Mouse (Mus musculus) midbrain, embryonic 13.5 days (tissue): ENCODE data around the gene Lcn12. TPM values are rescaled to one million over a fixed set of nuclear protein-coding genes. Genes with fewer than 3 reads are reported as not detected.

Experiments used
- ATAC-seq: fragments of 200-750 bp; cut with Nextera tagmentation; 2 replicates; pipeline ENCODE4 v1.8.0; 2017; ENCODE audit warnings: mild to moderate bottlenecking, moderate TSS enrichment, moderate library complexity
- H3K27ac ChIP-seq: fragments of 300-500 bp; sonication (generic); 2 replicates; pipeline ENCODE4 v1.5.1; 2015; ENCODE audit warnings: inconsistent platforms, mild to moderate bottlenecking, moderate library complexity
- H3K27me3 ChIP-seq: fragments of 300-500 bp; sonication (generic); 2 replicates; pipeline ENCODE4 v1.6.1; 2015; ENCODE audit warnings: mild to moderate bottlenecking, inconsistent platforms
- H3K36me3 ChIP-seq: fragments of 300-500 bp; sonication (generic); 2 replicates; pipeline ENCODE4 v1.6.1; 2015; ENCODE audit warnings: mild to moderate bottlenecking, inconsistent platforms
- H3K4me1 ChIP-seq: fragments of 300-500 bp; sonication (generic); replicated peaks from 2 replicates; pipeline ENCODE4 v1.6.1; 2015; ENCODE audit warnings: inconsistent platforms
- H3K4me2 ChIP-seq: fragments of 300-500 bp; sonication (generic); replicated peaks from 2 replicates; pipeline ENCODE4 v1.6.1; 2015; ENCODE audit warnings: moderate library complexity, mild to moderate bottlenecking, inconsistent platforms
- H3K4me3 ChIP-seq: fragments of 300-500 bp; sonication (generic); replicated peaks from 2 replicates; pipeline ENCODE4 v1.5.1; 2015; ENCODE audit warnings: mild to moderate bottlenecking, inconsistent platforms
- H3K9ac ChIP-seq: fragments of 300-500 bp; sonication (generic); replicated peaks from 2 replicates; pipeline ENCODE4 v1.6.1; 2015; ENCODE audit warnings: mild to moderate bottlenecking, inconsistent platforms
- H3K9me3 ChIP-seq: fragments of 300-500 bp; sonication (generic); 2 replicates; pipeline ENCODE4 v1.6.1; 2016; ENCODE audit warnings: mild to moderate bottlenecking, inconsistent platforms
- WGBS: fragments of 180-500 bp; shearing (Covaris S2); methylation state at CpG from one replicate; pipeline ENCODE4 v1.1.7; 2015; 5-methylcytosine and 5-hydroxymethylcytosine counted together
- polyA plus RNA-seq: library from polyadenylated mRNA; unstranded; fragments of >200 nt; fragmentation: Nextera tagmentation; extraction: Ambion mirVana; gene quantifications from 2 replicates; pipeline ENCODE4 v1.2.1, GENCODE M21; 2015

Lcn12 gene
- polyA plus RNA-seq, 1 experiment from 2014 or later: not detected

DNA sequence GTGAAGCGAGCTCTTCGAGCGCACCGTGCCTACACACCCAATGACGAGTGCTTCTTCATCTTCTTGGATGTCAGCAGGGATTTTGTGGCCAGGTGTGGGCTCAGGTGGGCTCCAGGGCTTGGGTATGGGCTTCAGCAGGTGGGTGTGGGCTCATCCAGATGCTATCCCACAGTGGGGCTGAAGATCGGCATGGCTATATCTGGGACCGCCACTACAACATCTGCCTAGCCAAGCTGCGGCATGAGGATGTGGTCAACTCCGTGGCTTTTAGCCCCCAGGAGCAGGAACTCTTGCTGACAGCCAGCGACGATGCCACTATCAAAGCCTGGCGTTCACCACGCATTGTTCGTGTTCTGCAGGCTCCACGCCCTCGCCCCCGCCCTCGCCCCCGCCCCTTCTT, 10.8 kb upstream of the Lcn12 start:
- H3K4me1 ChIP-seq: peaks cover 17% of the 10 kb centered on the region
- H3K9ac ChIP-seq: no peak overlapping the region
- peaks cover 41% of the 10 kb centered on the region for H3K36me3 ChIP-seq
- no peaks in the 10 kb centered on the region for H3K9me3 ChIP-seq
- H3K27ac ChIP-seq: no peak overlapping the region
- H3K4me2 ChIP-seq: no peak overlapping the region
- no peaks in the 10 kb centered on the region for H3K27me3 ChIP-seq
- ATAC-seq: no peak
- 97% methylated on average over 19 of the region's 19 CpGs for WGBS
- no peak overlapping the region for H3K4me3 ChIP-seq

DNA sequence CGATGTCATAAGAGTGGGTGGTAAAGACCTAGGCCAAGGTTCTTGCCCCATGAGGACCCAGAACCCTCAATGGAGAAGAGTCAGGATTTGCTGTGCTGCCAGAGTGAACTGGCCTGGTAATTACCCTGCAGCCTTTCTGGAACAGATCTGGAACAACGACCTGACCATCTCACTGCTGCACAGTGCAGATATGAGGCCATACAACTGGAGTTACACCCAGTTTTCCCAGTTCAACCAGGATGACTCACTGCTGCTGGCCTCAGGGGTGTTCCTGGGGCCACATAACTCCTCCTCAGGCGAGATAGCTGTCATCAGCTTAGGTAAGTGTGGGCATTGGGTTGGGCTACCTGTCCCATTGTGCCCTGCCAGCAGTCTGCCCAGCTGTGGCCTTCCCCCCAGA, 9.0 kb upstream of the Lcn12 start:
- ATAC-seq: no peak
- Histone ChIP-seq H3K36me3 (peaks cover 41% of the 10 kb centered on the region), H3K27me3 (no peaks in the 10 kb centered on the region), H3K4me1 (peaks cover 17% of the 10 kb centered on the region), H3K9ac (no peak overlapping the region), H3K27ac (no peak overlapping the region), H3K4me3 (no peak overlapping the region), H3K9me3 (no peaks in the 10 kb centered on the region), H3K4me2 (no peak overlapping the region)
- 82% methylated on average over 3 of the region's 3 CpGs for WGBS

GRCm38 (mm10) chr2:25501593-25502486, 8.1 kb upstream of the Lcn12 start, which contains the start of gene C8g:
Gene C8g, minus strand, starts transcription at chr2:25501719.
- peak; percentile 5; the same call in 1 of the 2 replicates for ATAC-seq
- peak within 1 kb of the TSS; percentile 98 for H3K9ac ChIP-seq
- H3K36me3 ChIP-seq: peaks cover 41% of the 10 kb centered on the region
- peaks cover 17% of the 10 kb centered on the region for H3K4me1 ChIP-seq
- H3K9me3 ChIP-seq: no peaks in the 10 kb centered on the region
- 79% methylated on average over 20 of the region's 20 CpGs for WGBS
- no peaks in the 10 kb centered on the region for H3K27me3 ChIP-seq
- H3K27ac ChIP-seq: peak within 1 kb of the TSS; percentile 77
- H3K4me2 ChIP-seq: peak within 1 kb of the TSS; percentile 99
- peak within 1 kb of the TSS; percentile 91 for H3K4me3 ChIP-seq

DNA sequence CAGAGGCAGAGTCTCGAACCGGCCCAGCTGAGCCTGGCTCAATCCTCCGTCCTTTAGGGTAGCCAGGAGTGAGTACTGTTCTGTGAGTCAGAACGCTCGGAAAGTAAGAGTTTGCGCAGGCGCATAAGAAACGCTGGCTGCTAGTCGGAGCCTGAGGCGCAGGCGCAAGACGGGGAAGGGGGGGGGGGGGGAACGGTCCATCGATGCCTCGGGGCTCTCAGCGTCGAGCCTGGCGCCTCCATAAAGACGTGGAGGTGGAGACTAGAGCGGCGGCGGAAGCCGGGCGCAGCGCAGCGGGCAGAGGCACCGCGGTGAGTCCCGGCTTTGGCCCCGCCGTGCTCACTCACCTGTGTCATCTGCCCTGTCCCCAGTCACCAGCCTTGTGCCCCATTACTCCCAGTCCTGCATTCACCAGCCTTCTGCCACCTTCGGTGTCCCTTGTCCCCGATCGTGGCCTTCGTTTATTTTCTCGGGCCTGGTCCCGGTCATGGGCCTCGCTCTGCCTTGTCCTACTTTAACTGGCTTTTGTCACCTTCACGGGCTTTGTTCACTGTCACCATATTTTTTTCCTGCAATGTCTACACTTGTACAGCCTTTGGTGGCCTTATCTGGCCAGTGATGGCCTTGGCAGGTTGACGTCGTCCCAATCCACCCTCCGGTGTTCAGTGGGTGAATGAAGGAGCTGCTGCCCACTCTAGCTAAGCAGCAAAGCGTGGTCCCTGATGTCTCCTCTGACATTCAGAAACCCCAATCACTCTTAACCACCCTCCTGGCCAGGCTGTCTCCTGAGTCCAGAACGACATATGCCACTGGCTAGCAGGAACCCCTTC, 7.1 kb upstream of the Lcn12 start, which contains the start of gene Fbxw5:
Gene Fbxw5 (plus strand): TSS at position 175 of the 830 bp plus-strand sequence.
- Histone ChIP-seq H3K27me3 (no peaks in the 10 kb centered on the region), H3K4me1 (peaks cover 17% of the 10 kb centered on the region), H3K4me3 (peak within 1 kb of the TSS; percentile 91), H3K4me2 (peak within 1 kb of the TSS; percentile 99), H3K27ac (peak within 1 kb of the TSS; percentile 77), H3K9me3 (no peaks in the 10 kb centered on the region), H3K36me3 (peaks cover 34% of the 10 kb centered on the region), H3K9ac (peak within 1 kb of the TSS; percentile 98)
- peak; percentile 86 for ATAC-seq
- 1% methylated on average over 40 of the region's 44 CpGs for WGBS

GRCm38 (mm10) chr2:25500071-25500575, 6.4 kb upstream of the Lcn12 start:
- H3K36me3 ChIP-seq: peaks cover 27% of the 10 kb centered on the region
- no peaks in the 10 kb centered on the region for H3K27me3 ChIP-seq
- 68% methylated on average over 6 of the region's 6 CpGs for WGBS
- H3K4me3 ChIP-seq: peak overlapping the region; percentile 91
- peak overlapping the region; percentile 40; the same call in 1 of the 2 replicates for H3K27ac ChIP-seq
- peak; percentile 53 for ATAC-seq
- H3K9ac ChIP-seq: peak overlapping the region; percentile 51; the same call in 1 of the 2 replicates
- H3K4me2 ChIP-seq: peak overlapping the region; percentile 99
- H3K4me1 ChIP-seq: peaks cover 17% of the 10 kb centered on the region
- H3K9me3 ChIP-seq: no peaks in the 10 kb centered on the region

GRCm38 (mm10) chr2:25498622-25499478, 5.1 kb upstream of the Lcn12 start:
- WGBS: 74% methylated on average over 15 of the region's 15 CpGs
- Histone ChIP-seq H3K27ac (no peak overlapping the region), H3K9me3 (no peaks in the 10 kb centered on the region), H3K4me1 (peaks cover 17% of the 10 kb centered on the region), H3K4me2 (no peak overlapping the region), H3K9ac (no peak overlapping the region), H3K4me3 (no peak overlapping the region), H3K36me3 (peaks cover 15% of the 10 kb centered on the region), H3K27me3 (no peaks in the 10 kb centered on the region)
- no peak for ATAC-seq

GRCm38 (mm10) chr2:25497846-25498575, 4.3 kb upstream of the Lcn12 start:
- Histone ChIP-seq H3K9ac (no peak overlapping the region), H3K27ac (no peak overlapping the region), H3K4me1 (peaks cover 17% of the 10 kb centered on the region), H3K36me3 (peaks cover 6% of the 10 kb centered on the region), H3K4me3 (no peak overlapping the region), H3K27me3 (no peaks in the 10 kb centered on the region), H3K9me3 (no peaks in the 10 kb centered on the region), H3K4me2 (no peak overlapping the region)
- ATAC-seq: no peak
- 70% methylated on average over 6 of the region's 6 CpGs for WGBS

DNA sequence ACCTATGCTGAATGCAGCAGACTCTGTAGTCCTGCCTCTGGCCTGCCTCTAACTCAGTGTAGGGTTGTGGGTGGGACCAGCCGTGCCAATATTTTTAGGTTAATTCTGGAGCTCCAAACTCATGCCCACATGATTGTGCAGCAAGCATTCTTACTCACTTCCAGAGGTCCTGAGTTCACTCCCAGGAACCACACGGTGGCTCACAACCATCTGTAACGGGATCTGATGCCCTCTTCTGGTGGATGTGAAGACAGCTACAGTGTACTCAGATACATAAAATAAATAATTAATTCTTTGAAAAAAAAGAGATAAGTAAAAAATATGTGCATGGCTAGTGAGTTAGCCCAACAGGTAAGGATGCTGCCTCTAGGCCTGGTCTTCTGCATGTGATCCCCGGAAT, 2.8 kb upstream of the Lcn12 start:
- peaks cover 7% of the 10 kb centered on the region for H3K4me1 ChIP-seq
- H3K36me3 ChIP-seq: no peaks in the 10 kb centered on the region
- no peak overlapping the region for H3K9ac ChIP-seq
- H3K27me3 ChIP-seq: no peaks in the 10 kb centered on the region
- H3K4me3 ChIP-seq: no peak overlapping the region
- no peak for ATAC-seq
- no peak overlapping the region for H3K27ac ChIP-seq
- no peaks in the 10 kb centered on the region for H3K9me3 ChIP-seq
- WGBS: 47% methylated on average over 4 of the region's 4 CpGs
- H3K4me2 ChIP-seq: no peak overlapping the region

DNA sequence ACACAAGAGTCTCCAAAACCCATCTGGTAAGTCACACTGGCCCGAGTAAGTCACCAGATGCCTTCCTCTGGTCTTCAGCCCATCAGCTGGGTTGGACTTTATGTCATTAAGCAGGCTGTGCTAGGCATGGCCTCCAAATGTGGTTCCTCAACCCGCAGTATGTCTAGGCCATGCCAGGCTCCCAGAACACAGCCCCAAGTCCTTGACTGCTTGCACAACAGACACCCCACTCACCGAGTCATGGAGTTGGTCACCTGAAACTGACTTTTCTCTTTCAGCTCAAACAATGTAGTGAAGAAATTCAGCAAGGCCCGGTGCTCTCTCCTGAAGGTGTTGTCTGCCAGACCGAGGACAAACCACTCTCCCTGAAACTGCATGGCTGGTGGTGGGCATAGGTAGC, 723 bp downstream of the Lcn12 start:
- Histone ChIP-seq H3K36me3 (no peaks in the 10 kb centered on the region), H3K9ac (no peak overlapping the region), H3K27me3 (0 out of 2 replicates have a peak, but pooled peaks cover 3% of the 10 kb centered on the region), H3K4me2 (no peak overlapping the region), H3K9me3 (no peaks in the 10 kb centered on the region), H3K4me3 (no peak overlapping the region), H3K27ac (no peak overlapping the region), H3K4me1 (no peaks in the 10 kb centered on the region)
- ATAC-seq: no peak
- WGBS: 81% methylated on average over 5 of the region's 5 CpGs

- WGBS: 84% methylated on average over 7 of the region's 7 CpGs
- Histone ChIP-seq H3K27me3 (0 out of 2 replicates have a peak, but pooled peaks cover 3% of the 10 kb centered on the region), H3K4me1 (no peaks in the 10 kb centered on the region), H3K9ac (no peak overlapping the region), H3K4me3 (no peak overlapping the region), H3K4me2 (no peak overlapping the region), H3K36me3 (no peaks in the 10 kb centered on the region), H3K9me3 (no peaks in the 10 kb centered on the region), H3K27ac (no peak overlapping the region)
- ATAC-seq: no peak
Measured at GRCm38 (mm10) chr2:25488671-25489068, 5.0 kb downstream of the Lcn12 start.
